Mouse (Mus musculus): ENCODE results near the gene Cenpi. TPM values are rescaled to one million over a fixed set of nuclear protein-coding genes. Genes with fewer than 3 reads are reported as not detected.

Cenpi gene
- 15.7 and 19.2 TPM in 2 replicates for polyA plus RNA-seq (2016; fragmentation: Nextera tagmentation; extraction: Ambion mirVana)

GRCm38 (mm10) chrX:134307534-134308274 is at the start of gene Cenpi:
TSS of gene Cenpi (plus strand) at chrX:134308084.
- H3K27ac ChIP-seq = no peak within 1 kb of the TSS
- WGBS = 21% methylated on average over 36 of the region's 36 CpGs

GRCm38 (mm10) chrX:134261191-134261590 is 46.7 kb upstream of the Cenpi start:
- 45% methylated on average over 5 of the region's 5 CpGs for WGBS
- Histone ChIP-seq H3K27me3 (replicated peaks) (no peaks in the 10 kb centered on the region), H3K4me3 (no peak overlapping the region), H3K4me1 (no peaks in the 10 kb centered on the region), H3K9ac (no peak overlapping the region), H3K4me2 (replicated peaks) (no peak overlapping the region), H3K36me3 (no peaks in the 10 kb centered on the region), H3K9me3 (no peaks in the 10 kb centered on the region), H3K27ac (no peak overlapping the region)
- no peak for ATAC-seq (ENCODE audit: low FRiP score, low read depth)

More at GRCm38 (mm10) chrX:134307534-134308274, at the start of gene Cenpi:
- H3K9me3 ChIP-seq = no peaks in the 10 kb centered on the region
- 0 out of 2 replicates have a peak within 1 kb of the TSS, but pooled peaks have one; percentile 26 for H3K9ac ChIP-seq
- no peaks in the 10 kb centered on the region for H3K36me3 ChIP-seq
- H3K4me3 ChIP-seq = peak within 1 kb of the TSS; percentile 32
- peak within 1 kb of the TSS; percentile 59 for H3K4me2 ChIP-seq (replicated peaks)
- H3K27me3 ChIP-seq (replicated peaks) = no peaks in the 10 kb centered on the region
- peak; percentile 95 for ATAC-seq (ENCODE audit: low FRiP score, low read depth)
- no peaks in the 10 kb centered on the region for H3K4me1 ChIP-seq

GRCm38 (mm10) chrX:134262129-134262528 is 45.8 kb upstream of the Cenpi start:
- Histone ChIP-seq H3K9ac (no peak overlapping the region), H3K27me3 (replicated peaks) (no peaks in the 10 kb centered on the region), H3K4me3 (no peak overlapping the region), H3K4me2 (replicated peaks) (no peak overlapping the region), H3K27ac (no peak overlapping the region), H3K9me3 (no peaks in the 10 kb centered on the region), H3K36me3 (no peaks in the 10 kb centered on the region), H3K4me1 (no peaks in the 10 kb centered on the region)
- no peak for ATAC-seq (ENCODE audit: low FRiP score, low read depth)
- WGBS = 72% methylated on average over 11 of the region's 11 CpGs

- Histone ChIP-seq H3K27ac (no peak overlapping the region), H3K4me1 (no peaks in the 10 kb centered on the region), H3K4me3 (no peak overlapping the region), H3K9ac (no peak overlapping the region), H3K9me3 (no peaks in the 10 kb centered on the region), H3K27me3 (replicated peaks) (0 out of 2 replicates have a peak, but pooled peaks cover 5% of the 10 kb centered on the region), H3K4me2 (replicated peaks) (no peak overlapping the region), H3K36me3 (no peaks in the 10 kb centered on the region)
- 15% methylated on average over 6 of the region's 6 CpGs for WGBS
- peak; percentile 73 for ATAC-seq (ENCODE audit: low FRiP score, low read depth)
Measured at GRCm38 (mm10) chrX:134275715-134276114, 32.2 kb upstream of the Cenpi start.

GRCm38 (mm10) chrX:134276275-134277160 is 31.4 kb upstream of the Cenpi start, which contains the start of gene Trmt2b:
TSS of gene Trmt2b (minus strand) at chrX:134276984.
- H3K9me3 ChIP-seq = no peaks in the 10 kb centered on the region
- peak within 1 kb of the TSS; percentile 53 for H3K4me2 ChIP-seq (replicated peaks)
- WGBS = 15% methylated on average over 23 of the region's 26 CpGs
- H3K36me3 ChIP-seq = no peaks in the 10 kb centered on the region
- peak within 1 kb of the TSS; percentile 32 for H3K4me3 ChIP-seq
- no peak within 1 kb of the TSS; the same call in 1 of the 2 replicates for H3K9ac ChIP-seq
- no peaks in the 10 kb centered on the region for H3K4me1 ChIP-seq
- H3K27ac ChIP-seq = no peak within 1 kb of the TSS
- peak; percentile 81 for ATAC-seq (ENCODE audit: low FRiP score, low read depth)
- H3K27me3 ChIP-seq (replicated peaks) = 0 out of 2 replicates have a peak, but pooled peaks cover 5% of the 10 kb centered on the region

GRCm38 (mm10) chrX:134280531-134280930 is 27.4 kb upstream of the Cenpi start:
- no peaks in the 10 kb centered on the region for H3K9me3 ChIP-seq
- 0 out of 2 replicates have a peak, but pooled peaks cover 5% of the 10 kb centered on the region for H3K27me3 ChIP-seq (replicated peaks)
- no peak for ATAC-seq (ENCODE audit: low FRiP score, low read depth)
- 85% methylated on average over 3 of the region's 3 CpGs for WGBS
- no peak overlapping the region for H3K4me3 ChIP-seq
- H3K27ac ChIP-seq = no peak overlapping the region
- H3K4me1 ChIP-seq = no peaks in the 10 kb centered on the region
- no peak overlapping the region for H3K4me2 ChIP-seq (replicated peaks)
- H3K36me3 ChIP-seq = no peaks in the 10 kb centered on the region
- H3K9ac ChIP-seq = no peak overlapping the region

- WGBS = 87% methylated on average over 2 of the region's 2 CpGs
- Histone ChIP-seq H3K9me3 (no peaks in the 10 kb centered on the region), H3K4me3 (no peak overlapping the region), H3K4me1 (no peaks in the 10 kb centered on the region), H3K4me2 (replicated peaks) (no peak overlapping the region), H3K9ac (no peak overlapping the region), H3K27ac (no peak overlapping the region), H3K27me3 (replicated peaks) (peaks cover 9% of the 10 kb centered on the region; the same call in 1 of the 2 replicates), H3K36me3 (no peaks in the 10 kb centered on the region)
- ATAC-seq (ENCODE audit: low FRiP score, low read depth) = no peak
Measured at GRCm38 (mm10) chrX:134285102-134285501, 22.8 kb upstream of the Cenpi start.

- Histone ChIP-seq H3K27me3 (replicated peaks) (peaks cover 9% of the 10 kb centered on the region), H3K4me2 (replicated peaks) (no peak overlapping the region), H3K36me3 (no peaks in the 10 kb centered on the region), H3K9ac (no peak overlapping the region), H3K4me3 (no peak overlapping the region), H3K4me1 (no peaks in the 10 kb centered on the region), H3K9me3 (no peaks in the 10 kb centered on the region), H3K27ac (no peak overlapping the region)
- 41% methylated on average over 4 of the region's 4 CpGs for WGBS
- 0 out of 2 replicates have a peak, but pooled peaks have one; percentile 44 for ATAC-seq (ENCODE audit: low FRiP score, low read depth)
Measured at GRCm38 (mm10) chrX:134285791-134286190, 22.1 kb upstream of the Cenpi start.

GRCm38 (mm10) chrX:134287305-134287704 is 20.6 kb upstream of the Cenpi start:
- Histone ChIP-seq H3K4me3 (no peak overlapping the region), H3K27ac (no peak overlapping the region), H3K27me3 (replicated peaks) (peaks cover 17% of the 10 kb centered on the region), H3K36me3 (no peaks in the 10 kb centered on the region), H3K4me2 (replicated peaks) (no peak overlapping the region), H3K4me1 (no peaks in the 10 kb centered on the region), H3K9ac (no peak overlapping the region), H3K9me3 (no peaks in the 10 kb centered on the region)
- no peak for ATAC-seq (ENCODE audit: low FRiP score, low read depth)
- WGBS = 88% methylated on average over 2 of the region's 2 CpGs

GRCm38 (mm10) chrX:134296301-134296700 is 11.6 kb upstream of the Cenpi start:
- peak overlapping the region; percentile 45 for H3K9ac ChIP-seq
- H3K9me3 ChIP-seq = no peaks in the 10 kb centered on the region
- no peaks in the 10 kb centered on the region for H3K36me3 ChIP-seq
- ATAC-seq (ENCODE audit: low FRiP score, low read depth) = no peak; the same call in 1 of the 2 replicates
- no peak overlapping the region for H3K27ac ChIP-seq
- peak overlapping the region; percentile 43 for H3K4me3 ChIP-seq
- 27% methylated on average over 9 of the region's 9 CpGs for WGBS
- peak overlapping the region; percentile 56 for H3K4me2 ChIP-seq (replicated peaks)
- H3K4me1 ChIP-seq = no peaks in the 10 kb centered on the region
- peaks cover 21% of the 10 kb centered on the region for H3K27me3 ChIP-seq (replicated peaks)

GRCm38 (mm10) chrX:134296737-134297136 is 11.1 kb upstream of the Cenpi start:
- no peaks in the 10 kb centered on the region for H3K4me1 ChIP-seq
- no peaks in the 10 kb centered on the region for H3K36me3 ChIP-seq
- H3K4me2 ChIP-seq (replicated peaks) = peak overlapping the region; percentile 56
- 20% methylated on average over 7 of the region's 7 CpGs for WGBS
- ATAC-seq (ENCODE audit: low FRiP score, low read depth) = peak; percentile 10; the same call in 1 of the 2 replicates
- H3K4me3 ChIP-seq = peak overlapping the region; percentile 43
- peaks cover 17% of the 10 kb centered on the region for H3K27me3 ChIP-seq (replicated peaks)
- no peaks in the 10 kb centered on the region for H3K9me3 ChIP-seq
- peak overlapping the region; percentile 45; the same call in 1 of the 2 replicates for H3K9ac ChIP-seq
- H3K27ac ChIP-seq = no peak overlapping the region

GRCm38 (mm10) chrX:134297195-134297594 is 10.7 kb upstream of the Cenpi start:
- H3K4me2 ChIP-seq (replicated peaks) = peak overlapping the region; percentile 56
- H3K4me3 ChIP-seq = peak overlapping the region; percentile 43
- H3K36me3 ChIP-seq = no peaks in the 10 kb centered on the region
- WGBS = 38% methylated on average over 4 of the region's 4 CpGs
- H3K9ac ChIP-seq = peak overlapping the region; percentile 45; the same call in 1 of the 2 replicates
- no peak overlapping the region for H3K27ac ChIP-seq
- no peaks in the 10 kb centered on the region for H3K4me1 ChIP-seq
- no peak for ATAC-seq (ENCODE audit: low FRiP score, low read depth)
- H3K9me3 ChIP-seq = no peaks in the 10 kb centered on the region
- peaks cover 14% of the 10 kb centered on the region for H3K27me3 ChIP-seq (replicated peaks)

All from neural tube, embryonic 12.5 days (tissue).